ENCODE assay signal across 11 mouse cellular contexts in the genomic region with DNA sequence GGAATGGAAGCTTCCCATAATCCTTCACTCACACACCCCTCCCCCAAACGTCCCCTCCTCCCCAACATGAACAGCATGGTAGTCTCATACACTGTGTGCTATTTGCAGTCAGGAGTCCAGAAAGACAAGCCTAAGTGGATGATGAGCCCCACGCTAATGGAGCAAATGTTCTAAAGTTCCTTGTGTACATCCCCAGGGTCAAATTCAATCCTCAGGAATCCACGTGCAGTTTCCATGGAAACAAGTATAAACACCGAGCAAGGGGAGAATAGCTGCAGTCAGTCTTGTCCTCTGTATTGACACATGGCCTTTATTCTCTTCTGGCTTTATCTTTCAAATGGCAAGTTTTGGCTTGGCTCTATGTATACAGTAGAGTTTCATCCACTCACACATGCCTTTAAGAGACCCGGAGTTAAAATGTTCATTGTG.
A peak's percentile ranks its signal among the peaks of the same experiment; 100 is the strongest.
DNase-seq lines count a peak whose midpoint lies in the region; ATAC-seq lines count a peak whose summit lies in the region.
"Had no signal": no experiment of that assay in that cellular context is flagged by ENCODE, and none has a peak within 500 bp of the region (broad histone marks: within the 10 kb centered on the region; RNA-seq: fewer than 3 reads in every experiment).

No protein-coding gene starts in this region.

- H3K27me3 ChIP-seq in forebrain, embryonic 12.5 days = 0 out of 2 replicates have a peak, but pooled peaks cover 5% of the 10 kb centered on the region
- no peaks in the 10 kb centered on the region for H3K27me3 ChIP-seq in stomach, embryonic 16.5 days (ENCODE audit: control insufficient read depth, insufficient read depth, low read length)
- H3K27me3 ChIP-seq: liver, embryonic 15.5 days had no signal

- intact Hi-C loops in heart, postnatal 36 days (cut with DNase I) = no loop called here

- H3K36me3 ChIP-seq in forebrain, embryonic 12.5 days (replicated peaks) = no peaks in the 10 kb centered on the region
- H3K36me3 ChIP-seq in stomach, embryonic 16.5 days (ENCODE audit: control insufficient read depth, insufficient read depth, low read length) = no peaks in the 10 kb centered on the region
- H3K36me3 ChIP-seq: liver, embryonic 15.5 days had no signal

- H3K9me3 ChIP-seq in forebrain, embryonic 12.5 days = no peaks in the 10 kb centered on the region
- no peaks in the 10 kb centered on the region for H3K9me3 ChIP-seq in stomach, embryonic 16.5 days (replicated peaks; ENCODE audit: control insufficient read depth, low read length)
- H3K9me3 ChIP-seq: liver, embryonic 15.5 days had no signal

- peak; percentile 90 for ATAC-seq in forebrain, embryonic 12.5 days (ENCODE audit: low FRiP score)
- ATAC-seq in stomach, embryonic 16.5 days (ENCODE audit: insufficient read depth, low FRiP score) = peak; percentile 71; the same call in 1 of the 2 replicates

- 4% methylated on average over 5 of the region's 5 CpGs for WGBS in forebrain, embryonic 12.5 days
- WGBS in stomach, embryonic 16.5 days = 10% methylated on average over 5 of the region's 5 CpGs

- peak overlapping the region; percentile 30 for H3K4me3 ChIP-seq in forebrain, embryonic 12.5 days (replicated peaks)
- H3K4me3 ChIP-seq in stomach, embryonic 16.5 days (replicated peaks; ENCODE audit: low read length) = no peak overlapping the region
- H3K4me3 ChIP-seq: gastrocnemius, adult 2 months; liver, embryonic 15.5 days had no signal

- peaks cover 9% of the 10 kb centered on the region for H3K4me1 ChIP-seq in forebrain, embryonic 12.5 days
- peaks cover 11% of the 10 kb centered on the region for H3K4me1 ChIP-seq in stomach, embryonic 16.5 days (ENCODE audit: control insufficient read depth, insufficient read depth, low read length)
- H3K4me1 ChIP-seq: liver, embryonic 15.5 days had no signal

- peak overlapping the region; percentile 21; the same call in 1 of the 2 replicates for H3K9ac ChIP-seq in forebrain, embryonic 12.5 days
- H3K9ac ChIP-seq in stomach, embryonic 16.5 days (ENCODE audit: low read length) = no peak overlapping the region
- H3K9ac ChIP-seq: liver, embryonic 15.5 days had no signal

- DNase-seq in right cerebral cortex, postnatal 4 days = peak; percentile 14
- DNase-seq in right cerebral cortex, postnatal 14 days = no peak
- peak; percentile 85 for DNase-seq in mesoderm, embryonic 11.5 days (ENCODE audit: low read depth, low spot score)
- no peak for DNase-seq in gastrocnemius, postnatal 25 days
- DNase-seq in c-Kit-positive CD71-positive TER-119-positive erythroid progenitor cells, embryonic 14.5 days (ENCODE audit: low spot score) = no peak
- no peak for DNase-seq in heart, postnatal 36 days
- DNase-seq: gastrocnemius, adult 2 months; thymus, postnatal 36 days had no signal

- peak overlapping the region; percentile 47 for H3K4me2 ChIP-seq in forebrain, embryonic 12.5 days
- peak overlapping the region; percentile 29 for H3K4me2 ChIP-seq in stomach, embryonic 16.5 days (ENCODE audit: low read depth, low read length)
- H3K4me2 ChIP-seq: liver, embryonic 15.5 days had no signal

- no peak overlapping the region for H3K27ac ChIP-seq in forebrain, embryonic 12.5 days
- H3K27ac ChIP-seq in stomach, embryonic 16.5 days (ENCODE audit: low read length) = peak overlapping the region; percentile 15; the same call in 1 of the 2 replicates
- H3K27ac ChIP-seq: gastrocnemius, adult 2 months; liver, embryonic 15.5 days had no signal

Comparison
In these comparisons a context has a peak if more than half of its experiments do, and no peak if none do; other contexts are left out.
1. DNase-seq: peak in right cerebral cortex, postnatal 4 days (single experiment) and mesoderm, embryonic 11.5 days (single experiment); none in right cerebral cortex, postnatal 14 days (single experiment), gastrocnemius, postnatal 25 days (single experiment), c-Kit-positive CD71-positive TER-119-positive erythroid progenitor cells, embryonic 14.5 days (single experiment) and heart, postnatal 36 days (0 of 2).